Mouse (Mus musculus): Measurements from ENCODE around the gene Prss21.
"Not testable (repeated sequence)": the region's sequence is repeated elsewhere in the genome, so short reads cannot be mapped to it uniquely, and the experiment has no call there.

The Prss21 gene

DNA sequence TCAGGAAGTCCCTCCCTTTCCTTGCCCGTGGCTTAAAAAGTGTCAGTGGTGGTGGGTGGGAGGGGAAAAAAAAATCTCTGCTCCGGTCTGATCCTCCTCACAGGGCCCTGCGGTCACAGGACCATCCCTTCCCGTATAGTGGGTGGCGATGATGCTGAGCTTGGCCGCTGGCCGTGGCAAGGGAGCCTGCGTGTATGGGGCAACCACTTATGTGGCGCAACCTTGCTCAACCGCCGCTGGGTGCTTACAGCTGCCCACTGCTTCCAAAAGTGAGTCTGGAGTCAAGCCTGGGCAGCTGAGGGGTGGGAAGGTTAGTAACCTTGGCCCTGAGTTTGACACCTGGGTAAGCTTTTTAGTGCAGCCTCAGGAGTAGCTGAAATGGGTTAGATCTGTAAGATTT, 657 bp downstream of the Prss21 start:
- no peak for DNase-seq

DNA sequence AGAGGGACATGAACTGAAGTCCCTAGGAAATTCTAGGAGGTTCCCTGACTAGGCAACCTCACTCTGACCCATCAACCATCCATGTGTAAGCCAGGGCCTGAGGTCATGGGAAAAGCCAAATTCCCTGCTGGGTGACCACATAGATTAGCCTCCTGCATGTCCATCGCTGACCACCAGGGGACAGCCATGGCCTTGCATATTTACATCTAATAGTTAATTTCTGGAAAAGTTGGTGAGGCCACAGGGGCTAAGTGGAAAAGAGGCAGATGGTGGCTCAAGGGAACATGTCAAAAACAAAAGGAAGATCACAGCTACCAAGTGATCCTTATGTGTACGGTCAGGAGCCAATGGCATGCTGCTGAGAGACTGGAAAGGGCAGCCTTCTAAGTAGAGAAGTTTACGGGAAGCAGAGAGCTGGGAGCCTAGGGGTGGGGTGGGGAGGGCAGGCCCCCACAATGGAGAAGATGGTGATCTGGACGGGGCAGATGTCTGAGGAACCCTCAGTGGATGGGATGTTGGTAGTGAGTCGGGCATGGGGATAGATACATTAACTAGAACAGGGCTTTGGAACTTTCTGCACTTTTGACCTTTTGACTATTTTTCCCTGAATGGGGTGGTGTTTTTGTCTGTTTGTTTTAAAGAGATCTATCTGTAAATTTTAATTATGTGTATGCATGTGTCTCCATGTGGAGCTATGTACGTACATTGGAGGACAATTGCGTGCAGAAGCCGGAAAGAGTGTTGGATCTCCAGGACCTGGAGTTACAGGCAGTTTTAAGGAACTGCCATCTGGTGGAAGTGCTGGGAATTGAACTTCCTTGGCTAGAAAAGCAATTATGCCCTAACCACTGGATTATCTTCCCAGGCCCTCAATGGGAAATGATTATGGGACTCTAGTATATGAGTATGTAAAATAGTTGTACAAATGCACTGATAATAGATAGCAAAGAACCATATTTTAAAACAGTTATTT, 6.3 kb downstream of the Prss21 start:
- peak; percentile 48 for DNase-seq

DNA sequence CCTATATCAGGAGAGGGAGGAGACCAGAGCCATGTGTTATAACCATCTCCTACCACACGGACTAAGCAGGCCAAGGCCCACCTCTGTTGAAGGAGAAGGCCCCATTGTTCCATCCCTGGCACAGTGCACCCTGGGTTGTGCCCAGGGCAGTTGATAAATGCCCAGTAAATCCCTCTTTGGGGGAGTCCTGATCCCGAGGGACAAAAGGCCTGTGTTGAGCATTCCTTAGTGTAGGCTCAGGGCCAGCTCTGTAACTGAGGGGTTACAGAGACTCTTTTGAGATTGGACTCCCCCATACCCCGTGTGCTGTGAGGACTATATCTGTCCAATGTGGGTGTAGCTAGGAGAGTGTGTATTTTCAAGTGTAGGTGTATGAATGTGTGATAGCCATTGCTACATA, 8.9 kb downstream of the Prss21 start:
- no peak for DNase-seq

DNA sequence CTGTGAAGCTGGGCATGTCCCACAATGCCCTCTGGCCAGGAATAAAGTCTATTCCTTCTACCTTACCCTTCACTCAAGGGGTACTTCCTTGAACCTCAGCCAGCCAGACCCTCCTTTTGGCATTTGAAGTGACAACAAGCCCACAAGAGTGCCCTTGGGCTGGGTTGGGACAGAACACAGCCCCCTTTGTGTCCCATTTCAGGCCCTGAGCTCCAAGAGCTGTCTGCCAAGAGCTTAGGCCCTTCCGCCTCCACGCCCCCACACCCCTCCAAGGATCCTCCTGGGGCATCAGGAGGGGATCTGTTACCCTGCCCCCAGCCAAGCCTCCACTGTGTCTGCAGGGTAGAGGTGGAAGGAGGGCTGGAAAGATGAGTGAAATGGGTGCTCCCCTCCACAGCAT, 9.3 kb downstream of the Prss21 start:
- DNase-seq: no peak

DNA sequence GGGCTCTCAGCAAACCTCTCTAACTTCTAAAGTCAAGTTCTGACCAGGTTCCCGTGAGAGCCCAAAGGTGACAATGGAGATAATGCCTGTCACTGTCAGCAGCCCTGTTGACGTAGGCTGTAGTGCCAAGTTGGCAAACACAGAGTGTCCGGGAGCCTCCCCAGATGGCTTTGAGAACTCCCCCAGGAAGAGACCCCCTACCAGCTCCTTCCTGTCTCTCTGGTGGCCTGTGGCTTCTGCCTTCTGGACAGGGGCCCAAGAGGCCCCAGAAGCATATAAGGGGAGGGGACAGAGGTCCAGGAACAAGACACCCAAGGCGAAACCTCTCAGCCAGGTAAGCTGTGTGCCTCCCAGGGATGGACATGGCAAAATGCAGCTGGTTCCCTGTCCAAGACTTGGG, 12.7 kb downstream of the Prss21 start, which contains the start of the genes Dcpp1 and Dcpp2:
Dcpp1 (plus strand) TSS at position 301 of the 400 bp plus-strand sequence.
Dcpp2 (plus strand) TSS at position 305 of the 400 bp plus-strand sequence.
- not testable (repeated sequence) for DNase-seq

DNA sequence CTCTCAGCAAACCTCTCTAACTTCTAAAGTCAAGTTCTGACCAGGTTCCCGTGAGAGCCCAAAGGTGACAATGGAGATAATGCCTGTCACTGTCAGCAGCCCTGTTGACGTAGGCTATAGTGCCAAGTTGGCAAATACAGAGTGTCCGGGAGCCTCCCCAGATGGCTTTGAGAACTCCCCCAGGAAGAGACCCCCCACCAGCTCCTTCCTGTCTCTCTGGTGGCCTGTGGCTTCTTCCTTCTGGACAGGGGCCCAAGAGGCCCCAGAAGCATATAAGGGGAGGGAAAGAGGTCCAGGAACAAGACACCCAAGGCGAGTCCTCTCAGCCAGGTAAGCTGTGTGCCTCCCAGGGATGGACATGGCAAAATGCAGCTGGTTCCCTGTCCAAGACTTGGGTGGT, 49.3 kb downstream of the Prss21 start, which contains the start of gene Dcpp3:
Dcpp3 (plus strand) TSS at position 301 of the 400 bp plus-strand sequence.
- not testable (repeated sequence) for DNase-seq

Data from cerebellum, adult 8-10 months (tissue).